Comparison of ENCODE assay signal across 10 mouse cellular contexts in genomic region chr10:61759869-61760268, GRCm38 (mm10). TPM values are rescaled to one million over a fixed set of nuclear protein-coding genes. Genes with fewer than 3 reads are reported as not detected.
DNase-seq lines count a peak whose midpoint lies in the region; ATAC-seq lines count a peak whose summit lies in the region.
"Had no signal": no experiment of that assay in that cellular context is flagged by ENCODE, and none has a peak within 500 bp of the region (broad histone marks: within the 10 kb centered on the region; RNA-seq: fewer than 3 reads in every experiment).

No protein-coding gene starts in this region.

- peaks cover 45% of the 10 kb centered on the region for H3K36me3 ChIP-seq in limb, embryonic 13.5 days
- peaks cover 58% of the 10 kb centered on the region for H3K36me3 ChIP-seq in limb, embryonic 10.5 days
- H3K36me3 ChIP-seq in embryonic facial prominence, embryonic 14.5 days (ENCODE audit: control insufficient read depth, insufficient read depth, low read length), result peaks cover 24% of the 10 kb centered on the region
- peaks cover 27% of the 10 kb centered on the region for H3K36me3 ChIP-seq in kidney, embryonic 15.5 days
- 0 out of 2 replicates have a peak, but pooled peaks cover under 1% of the 10 kb centered on the region for H3K36me3 ChIP-seq in stomach, embryonic 15.5 days
- peaks cover 7% of the 10 kb centered on the region; the same call in 1 of the 2 replicates for H3K36me3 ChIP-seq in hindbrain, embryonic 11.5 days (ENCODE audit: control insufficient read depth, insufficient read depth, low read length)
- H3K36me3 ChIP-seq: G1E had no signal

- peaks cover 24% of the 10 kb centered on the region for H3K4me1 ChIP-seq in limb, embryonic 13.5 days
- peaks cover 6% of the 10 kb centered on the region; the same call in 1 of the 2 replicates for H3K4me1 ChIP-seq in limb, embryonic 10.5 days
- peaks cover 16% of the 10 kb centered on the region for H3K4me1 ChIP-seq in embryonic facial prominence, embryonic 14.5 days (ENCODE audit: control insufficient read depth, insufficient read depth, low read length)
- peaks cover 26% of the 10 kb centered on the region for H3K4me1 ChIP-seq in kidney, embryonic 15.5 days
- H3K4me1 ChIP-seq in stomach, embryonic 15.5 days, result 0 out of 2 replicates have a peak, but pooled peaks cover 9% of the 10 kb centered on the region
- H3K4me1 ChIP-seq in hindbrain, embryonic 11.5 days (replicated peaks; ENCODE audit: control insufficient read depth, insufficient read depth, low read length), result no peaks in the 10 kb centered on the region

- 55% methylated on average over 6 of the region's 6 CpGs for WGBS in limb, embryonic 13.5 days
- WGBS in limb, embryonic 10.5 days, result 71% methylated on average over 6 of the region's 6 CpGs
- 24% methylated on average over 6 of the region's 6 CpGs for WGBS in embryonic facial prominence, embryonic 14.5 days
- 29% methylated on average over 6 of the region's 6 CpGs for WGBS in kidney, embryonic 15.5 days
- WGBS in stomach, embryonic 15.5 days, result 19% methylated on average over 6 of the region's 6 CpGs
- WGBS in hindbrain, embryonic 11.5 days, result 63% methylated on average over 6 of the region's 6 CpGs

- no peak overlapping the region for H3K4me2 ChIP-seq in limb, embryonic 13.5 days (replicated peaks)
- no peak overlapping the region for H3K4me2 ChIP-seq in embryonic facial prominence, embryonic 14.5 days (ENCODE audit: low read depth, low read length)
- H3K4me2 ChIP-seq in kidney, embryonic 15.5 days, result no peak overlapping the region
- no peak overlapping the region for H3K4me2 ChIP-seq in stomach, embryonic 15.5 days
- no peak overlapping the region for H3K4me2 ChIP-seq in hindbrain, embryonic 11.5 days (replicated peaks; ENCODE audit: low read depth, low read length)

- H3K9ac ChIP-seq in limb, embryonic 13.5 days, result no peak overlapping the region
- H3K9ac ChIP-seq in embryonic facial prominence, embryonic 14.5 days (ENCODE audit: low read depth, low read length), result no peak overlapping the region
- no peak overlapping the region for H3K9ac ChIP-seq in kidney, embryonic 15.5 days
- H3K9ac ChIP-seq in stomach, embryonic 15.5 days, result no peak overlapping the region
- no peak overlapping the region for H3K9ac ChIP-seq in hindbrain, embryonic 11.5 days (ENCODE audit: low read depth, low read length)

- DNase-seq in limb, embryonic 10.5 days (ENCODE audit: low spot score), result no peak
- DNase-seq in embryonic facial prominence, embryonic 14.5 days (ENCODE audit: low spot score), result peak; percentile 93
- DNase-seq in hindbrain, embryonic 11.5 days (ENCODE audit: low spot score), result no peak
- no peak for DNase-seq in retina, postnatal 1 day
- DNase-seq in gastrocnemius, postnatal 36 days, result no peak

- no peak overlapping the region for H3K4me3 ChIP-seq in limb, embryonic 13.5 days
- no peak overlapping the region for H3K4me3 ChIP-seq in limb, embryonic 10.5 days
- H3K4me3 ChIP-seq in embryonic facial prominence, embryonic 14.5 days (ENCODE audit: low read depth, low read length), result no peak overlapping the region
- no peak overlapping the region for H3K4me3 ChIP-seq in kidney, embryonic 15.5 days (replicated peaks)
- H3K4me3 ChIP-seq in stomach, embryonic 15.5 days (replicated peaks), result no peak overlapping the region
- no peak overlapping the region for H3K4me3 ChIP-seq in hindbrain, embryonic 11.5 days (ENCODE audit: low read depth, low read length)
- H3K4me3 ChIP-seq: erythroblast, embryonic 14.5 days had no signal

- intact Hi-C loops in gastrocnemius, postnatal 36 days (cut with DNase I), result no loop called here

- H3K27ac ChIP-seq in limb, embryonic 13.5 days, result no peak overlapping the region
- no peak overlapping the region for H3K27ac ChIP-seq in limb, embryonic 10.5 days
- peak overlapping the region; percentile 81 for H3K27ac ChIP-seq in embryonic facial prominence, embryonic 14.5 days (replicated peaks; ENCODE audit: low read depth, low read length)
- peak overlapping the region; percentile 48 for H3K27ac ChIP-seq in kidney, embryonic 15.5 days
- H3K27ac ChIP-seq in stomach, embryonic 15.5 days, result peak overlapping the region; percentile 68; the same call in 1 of the 2 replicates
- H3K27ac ChIP-seq in hindbrain, embryonic 11.5 days (ENCODE audit: low read depth, low read length), result no peak overlapping the region

- peak; percentile 34; the same call in 1 of the 2 replicates for ATAC-seq in limb, embryonic 13.5 days (ENCODE audit: low FRiP score, low read depth)
- peak; percentile 77 for ATAC-seq in embryonic facial prominence, embryonic 14.5 days (ENCODE audit: low read depth)
- ATAC-seq in kidney, embryonic 15.5 days (replicated peaks; ENCODE audit: low FRiP score), result peak; percentile 61
- ATAC-seq in stomach, embryonic 15.5 days (ENCODE audit: insufficient read depth, low FRiP score, low read depth), result no peak
- no peak for ATAC-seq in hindbrain, embryonic 11.5 days (ENCODE audit: low FRiP score)

- H3K9me3 ChIP-seq in limb, embryonic 13.5 days, result no peaks in the 10 kb centered on the region
- H3K9me3 ChIP-seq in limb, embryonic 10.5 days (replicated peaks), result no peaks in the 10 kb centered on the region
- no peaks in the 10 kb centered on the region for H3K9me3 ChIP-seq in embryonic facial prominence, embryonic 14.5 days (ENCODE audit: control insufficient read depth, low read length)
- no peaks in the 10 kb centered on the region for H3K9me3 ChIP-seq in kidney, embryonic 15.5 days (replicated peaks)
- H3K9me3 ChIP-seq in stomach, embryonic 15.5 days, result no peaks in the 10 kb centered on the region
- H3K9me3 ChIP-seq in hindbrain, embryonic 11.5 days (ENCODE audit: control insufficient read depth, low read length), result no peaks in the 10 kb centered on the region
- H3K9me3 ChIP-seq: G1E had no signal

- H3K27me3 ChIP-seq in limb, embryonic 13.5 days, result no peaks in the 10 kb centered on the region
- no peaks in the 10 kb centered on the region for H3K27me3 ChIP-seq in limb, embryonic 10.5 days (ENCODE audit: low read depth, poor library complexity, severe bottlenecking)
- no peaks in the 10 kb centered on the region for H3K27me3 ChIP-seq in embryonic facial prominence, embryonic 14.5 days (replicated peaks; ENCODE audit: control insufficient read depth, insufficient read depth, low read length)
- H3K27me3 ChIP-seq in kidney, embryonic 15.5 days, result no peaks in the 10 kb centered on the region
- H3K27me3 ChIP-seq in stomach, embryonic 15.5 days (replicated peaks), result no peaks in the 10 kb centered on the region
- no peaks in the 10 kb centered on the region for H3K27me3 ChIP-seq in hindbrain, embryonic 11.5 days (ENCODE audit: control insufficient read depth, insufficient read depth, low read length)

RNA-seq across cellular contexts. Expression of gene H2afy2, which starts 24.1 kb away (rescaled TPM):
- polyA plus RNA-seq in limb, embryonic 13.5 days (2015; fragmentation: Nextera tagmentation; extraction: Ambion mirVana), result 266 and 267 TPM in 2 replicates
- 285 and 298 TPM in 2 replicates for polyA plus RNA-seq in limb, embryonic 10.5 days (2016; fragmentation: Nextera tagmentation; extraction: Ambion mirVana)
- polyA plus RNA-seq in embryonic facial prominence, embryonic 14.5 days (2014; fragmentation: Nextera tagmentation; extraction: Ambion mirVana), result 87.2 and 110 TPM in 2 replicates
- 155 and 156 TPM in 2 replicates for polyA plus RNA-seq in kidney, embryonic 15.5 days (2015; fragmentation: Nextera tagmentation; extraction: Ambion mirVana)
- 93.7 and 106 TPM in 2 replicates for polyA plus RNA-seq in stomach, embryonic 15.5 days (2015; fragmentation: Nextera tagmentation; extraction: Ambion mirVana)
- polyA plus RNA-seq in hindbrain, embryonic 11.5 days (2014; fragmentation: Nextera tagmentation; extraction: Ambion mirVana), result 235 and 259 TPM in 2 replicates
- 1 to 10 TPM in 1 of 2 experiments, under 1 TPM in 1; 0.52 to 1.0 TPM for total RNA-seq in gastrocnemius, postnatal 36 days (2021)
- polyA plus RNA-seq: erythroblast, embryonic 14.5 days; G1E had no signal

RNA-seq across cellular contexts. Expression of gene Aifm2, which starts 44.8 kb away (rescaled TPM):
- polyA plus RNA-seq in limb, embryonic 13.5 days (2015; fragmentation: Nextera tagmentation; extraction: Ambion mirVana), result 15.1 and 15.9 TPM in 2 replicates
- 8.3 and 11.3 TPM in 2 replicates for polyA plus RNA-seq in limb, embryonic 10.5 days (2016; fragmentation: Nextera tagmentation; extraction: Ambion mirVana)
- 13.0 and 13.8 TPM in 2 replicates for polyA plus RNA-seq in embryonic facial prominence, embryonic 14.5 days (2014; fragmentation: Nextera tagmentation; extraction: Ambion mirVana)
- 19.6 and 20.5 TPM in 2 replicates for polyA plus RNA-seq in kidney, embryonic 15.5 days (2015; fragmentation: Nextera tagmentation; extraction: Ambion mirVana)
- polyA plus RNA-seq in stomach, embryonic 15.5 days (2015; fragmentation: Nextera tagmentation; extraction: Ambion mirVana), result 14.8 and 17.1 TPM in 2 replicates
- 5.0 and 6.1 TPM in 2 replicates for polyA plus RNA-seq in hindbrain, embryonic 11.5 days (2014; fragmentation: Nextera tagmentation; extraction: Ambion mirVana)
- total RNA-seq in gastrocnemius, postnatal 36 days (2021), result 10 to 100 TPM; 12.5 to 17.2 TPM

Comparison
In these comparisons a context has a peak if more than half of its experiments do, and no peak if none do; other contexts are left out.
1. ATAC-seq: peak in limb, embryonic 13.5 days (single experiment), embryonic facial prominence, embryonic 14.5 days (single experiment) and kidney, embryonic 15.5 days (single experiment); none in stomach, embryonic 15.5 days (single experiment) and hindbrain, embryonic 11.5 days (single experiment).
2. H3K27ac ChIP-seq: peak in embryonic facial prominence, embryonic 14.5 days (single experiment), kidney, embryonic 15.5 days (single experiment) and stomach, embryonic 15.5 days (single experiment); none in limb, embryonic 13.5 days (single experiment), limb, embryonic 10.5 days (single experiment) and hindbrain, embryonic 11.5 days (single experiment).